In the genomic region with DNA sequence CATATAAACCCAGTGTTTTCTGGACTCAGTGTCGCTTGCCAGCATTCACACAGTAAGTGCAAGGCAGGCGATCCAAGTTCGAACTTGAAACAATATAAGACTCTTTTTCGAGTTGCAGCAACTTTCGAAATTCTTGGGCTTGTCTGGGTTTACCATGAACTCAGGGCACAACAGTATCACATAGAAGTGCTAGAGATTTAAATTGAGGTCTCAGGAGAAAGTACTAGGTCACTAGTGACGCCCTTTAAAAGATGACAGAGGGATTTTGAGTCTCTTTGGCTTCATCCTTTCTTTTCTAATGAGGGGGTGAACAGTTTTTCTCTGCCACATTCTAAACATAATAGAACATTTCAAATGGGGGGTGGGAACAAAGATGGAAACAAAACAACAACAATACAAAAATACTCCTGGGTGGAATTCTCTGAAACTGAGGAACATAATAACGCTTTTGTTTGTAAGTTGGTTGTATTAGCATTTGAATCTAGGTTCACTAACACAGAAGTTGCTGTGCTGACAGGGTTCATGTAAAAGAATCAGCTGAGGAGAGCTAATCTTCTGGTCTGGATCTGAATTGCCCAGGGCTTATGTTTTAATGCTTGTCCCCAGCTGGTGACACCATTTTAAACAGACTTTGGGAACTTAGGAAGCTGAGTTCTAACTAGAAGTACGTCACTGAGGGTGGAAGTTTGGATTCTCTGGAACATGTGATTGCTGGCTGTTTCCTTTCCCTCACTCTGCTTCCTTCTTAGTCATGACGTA, we compare ENCODE assay signal across 12 mouse cellular contexts.
"Had no signal": no experiment of that assay in that cellular context is flagged by ENCODE, and none has a peak within 500 bp of the region (broad histone marks: within the 10 kb centered on the region; RNA-seq: fewer than 3 reads in every experiment).

No protein-coding gene starts in this region.

- H3K4me2 ChIP-seq: limb, embryonic 12.5 days; liver, embryonic 13.5 days; midbrain, embryonic 15.5 days had no signal

- H3K9me3 ChIP-seq: limb, embryonic 12.5 days; midbrain, embryonic 15.5 days had no signal

- H3K36me3 ChIP-seq: limb, embryonic 12.5 days; liver, embryonic 13.5 days; midbrain, embryonic 15.5 days had no signal

- H3K9ac ChIP-seq: limb, embryonic 12.5 days; liver, embryonic 13.5 days; midbrain, embryonic 15.5 days had no signal

- H3K27me3 ChIP-seq: limb, embryonic 12.5 days; liver, embryonic 13.5 days; midbrain, embryonic 15.5 days had no signal

- H3K4me1 ChIP-seq: liver, embryonic 13.5 days; midbrain, embryonic 15.5 days had no signal

- H3K4me3 ChIP-seq: left cerebral cortex, adult 2 months; limb, embryonic 12.5 days; liver, embryonic 13.5 days; midbrain, embryonic 15.5 days had no signal

- H3K27ac ChIP-seq: left cerebral cortex, adult 2 months; limb, embryonic 12.5 days; liver, embryonic 13.5 days; midbrain, embryonic 15.5 days had no signal

- ATAC-seq: midbrain, embryonic 15.5 days had no signal

- DNase-seq: kidney, adult 11 months; kidney, adult 9 months; kidney, postnatal 14 days; liver; liver, embryonic 13.5 days; lung, adult 18-20 months; right cerebral cortex, adult 18-20 months; right cerebral cortex, postnatal 25 days; thymus, postnatal 36 days had no signal
